Mouse (Mus musculus) MEL (cell line): ENCODE results near the gene Hspa1b.
A peak's percentile ranks its signal among the peaks of the same experiment; 100 is the strongest.

Source experiments
- CTCF ChIP-seq, 3 experiments: IDR thresholded peaks in 2 of 3; conservative IDR thresholded peaks in 1 of 3; 2 replicates each; pipeline ENCODE4 v1.5.1; 2011 to 2012; ENCODE audit warnings: low read length in 3 of 3, low read depth in 2 of 3, mild to moderate bottlenecking in 2 of 3, improper control_type of control experiment in 1 of 3, inconsistent platforms in 1 of 3, mixed read lengths in 1 of 3, moderate library complexity in 1 of 3; ENCODE audit not compliant: control insufficient read depth in 1 of 3, insufficient read depth in 1 of 3, poor library complexity in 1 of 3, severe bottlenecking in 1 of 3
- ELF1 ChIP-seq: IDR thresholded peaks from 2 replicates; pipeline ENCODE4 v1.6.1; 2014; ENCODE audit warnings: low read depth, mild to moderate bottlenecking, inconsistent platforms, low read length, improper control_type of control experiment, moderate library complexity
- MAX ChIP-seq: IDR thresholded peaks from 2 replicates; pipeline ENCODE4 v1.6.1; 2011; ENCODE audit warnings: low read length, improper control_type of control experiment
- NELFE ChIP-seq: IDR thresholded peaks from 2 replicates; pipeline ENCODE4 v1.6.1; 2011; ENCODE audit warnings: low read depth, low read length, improper control_type of control experiment
- POLR2A ChIP-seq, 2 experiments: IDR thresholded peaks; 2 replicates each; pipeline ENCODE4 v1.6.1; 2011 to 2012; ENCODE audit warnings: low read length in 2 of 2, mild to moderate bottlenecking in 2 of 2, control low read depth in 1 of 2, improper control_type of control experiment in 1 of 2, low read depth in 1 of 2, moderate library complexity in 1 of 2; ENCODE audit not compliant: control insufficient read depth in 1 of 2, insufficient read depth in 1 of 2, poor library complexity in 1 of 2
- POLR2AphosphoS5 ChIP-seq: IDR thresholded peaks from 2 replicates; pipeline ENCODE4 v1.6.1; 2012; ENCODE audit warnings: low read depth, borderline replicate concordance, mild to moderate bottlenecking, inconsistent platforms, low read length, moderate library complexity, mixed read lengths
- ZNF384 ChIP-seq: IDR thresholded peaks from 2 replicates; pipeline ENCODE4 v1.6.1; 2012; ENCODE audit warnings: low read depth, mild to moderate bottlenecking, inconsistent platforms, low read length, improper control_type of control experiment

DNA sequence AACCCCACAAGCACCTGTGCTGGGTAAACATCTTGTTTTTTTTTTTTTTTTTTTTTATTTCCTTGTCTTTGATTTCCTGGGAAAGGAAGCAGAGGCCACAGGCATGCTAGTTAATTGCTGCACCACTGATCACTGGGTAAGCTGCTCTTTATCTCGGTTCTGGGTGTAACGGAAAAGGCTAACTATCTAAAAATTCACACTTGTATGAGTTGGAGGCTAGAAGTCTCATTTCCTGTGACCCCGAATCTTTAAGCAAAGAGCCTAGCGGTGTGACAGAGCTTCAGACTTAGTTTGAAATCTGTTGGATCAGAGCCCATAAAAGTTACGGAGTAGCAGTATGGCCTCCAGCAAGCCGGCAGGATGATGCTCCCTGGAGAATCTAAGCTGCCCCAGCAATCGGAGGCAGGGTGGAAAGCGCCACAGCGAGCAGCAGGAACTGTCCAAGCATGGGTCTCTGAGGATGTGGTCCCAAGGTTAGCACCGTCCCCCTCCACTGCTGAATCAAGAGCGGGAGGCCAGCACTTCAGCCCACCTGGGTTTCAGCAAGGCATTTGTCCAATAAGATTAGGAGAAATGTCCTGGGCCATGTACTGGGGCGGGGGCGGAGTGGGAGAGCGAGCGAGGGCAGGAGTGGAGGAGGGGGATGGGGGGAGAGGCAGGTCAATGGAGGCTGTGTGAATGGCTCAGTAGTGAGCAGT is 17.5 kb downstream of the Hspa1b start:
- TF ChIP-seq NELFE (no peak), CTCF (IDR thresholded peaks at IDR 0.05 in 2 of 3, conservative IDR thresholded peaks at IDR 0.05 in 1 of 3; ENCODE audit: control insufficient read depth in 1 of 3, insufficient read depth in 1 of 3, low read depth in 2 of 3, low read length in 3 of 3, poor library complexity in 1 of 3, severe bottlenecking in 1 of 3) (no peak), ZNF384 (peak; percentile 91), ELF1 (peak; percentile 59; the same call in 1 of the 2 replicates), POLR2AphosphoS5 (no peak), MAX (no peak), POLR2A (IDR thresholded peaks at IDR 0.05; ENCODE audit: control insufficient read depth in 1 of 2, insufficient read depth in 1 of 2, low read depth in 1 of 2, low read length in 2 of 2, poor library complexity in 1 of 2) (peak in 1 of 2 experiments; percentile 39; a peak in 1 of 4 replicates)
